15 mouse cellular contexts compared by ENCODE assay signal in genomic region chr5:73571395-73572156, GRCm38 (mm10).
"Had no signal": no experiment of that assay in that cellular context is flagged by ENCODE, and none has a peak within 500 bp of the region (broad histone marks: within the 10 kb centered on the region; RNA-seq: fewer than 3 reads in every experiment).

No protein-coding gene starts in this region.

- H3K36me3 ChIP-seq: midbrain, embryonic 13.5 days; midbrain, embryonic 15.5 days; neural tube, embryonic 12.5 days had no signal

- H3K27me3 ChIP-seq: midbrain, embryonic 13.5 days; midbrain, embryonic 15.5 days; neural tube, embryonic 12.5 days had no signal

- ATAC-seq: midbrain, embryonic 13.5 days; midbrain, embryonic 15.5 days had no signal

- H3K4me2 ChIP-seq: lung, embryonic 14.5 days; midbrain, embryonic 11.5 days; midbrain, embryonic 13.5 days; midbrain, embryonic 15.5 days; neural tube, embryonic 12.5 days had no signal

- H3K27ac ChIP-seq: macrophage; midbrain, embryonic 13.5 days; midbrain, embryonic 15.5 days; neural tube, embryonic 12.5 days had no signal

- H3K4me1 ChIP-seq: megakaryocyte, embryonic 14.5 days; neural tube, embryonic 12.5 days had no signal

- H3K4me3 ChIP-seq: megakaryocyte, embryonic 14.5 days; midbrain, embryonic 13.5 days; midbrain, embryonic 15.5 days; neural tube, embryonic 12.5 days had no signal

- DNase-seq: lung, adult 18-20 months; lung, embryonic 14.5 days; lung, postnatal 10 days; lung, postnatal 36 days; right cerebral cortex, postnatal 14 days; spleen, adult 18-20 months; thymus, adult 18-20 months; thymus, postnatal 14 days; thymus, postnatal 36 days had no signal

- H3K9ac ChIP-seq: lung, embryonic 14.5 days; midbrain, embryonic 13.5 days; midbrain, embryonic 15.5 days; neural tube, embryonic 12.5 days had no signal

- H3K9me3 ChIP-seq: midbrain, embryonic 13.5 days; midbrain, embryonic 15.5 days; neural tube, embryonic 12.5 days had no signal
